Mouse (Mus musculus) erythroblast, embryonic 14.5 days (primary cell): Measurements from ENCODE around the gene Slc51a. TPM values are rescaled to one million over a fixed set of nuclear protein-coding genes. Genes with fewer than 3 reads are reported as not detected.

Experiments
- H3K27me3 ChIP-seq: 2 replicates; pipeline ENCODE4 v1.6.1; 2012; ENCODE audit warnings: inconsistent platforms; ENCODE audit not compliant: control insufficient read depth
- H3K36me3 ChIP-seq: 2 replicates; pipeline ENCODE4 v1.6.1; 2012; ENCODE audit warnings: mild to moderate bottlenecking, inconsistent platforms; ENCODE audit not compliant: control insufficient read depth
- H3K4me1 ChIP-seq: 2 replicates; pipeline ENCODE4 v1.6.1; 2012; ENCODE audit warnings: inconsistent platforms; ENCODE audit not compliant: control insufficient read depth
- H3K4me3 ChIP-seq: replicated peaks from 2 replicates; pipeline ENCODE3; 2012; ENCODE audit warnings: moderate library complexity, mild to moderate bottlenecking, inconsistent platforms
- H3K9me3 ChIP-seq: 2 replicates; pipeline ENCODE4 v1.6.1; 2012; ENCODE audit warnings: low read length, inconsistent platforms, mixed read lengths; ENCODE audit not compliant: control insufficient read depth
- GATA1 ChIP-seq: IDR thresholded peaks from 2 replicates; pipeline ENCODE4 v1.6.1; 2012; ENCODE audit warnings: low read length, inconsistent platforms, mixed read lengths
- TAL1 ChIP-seq: IDR thresholded peaks from 3 replicates; pipeline ENCODE4 v1.6.1; 2012; ENCODE audit warnings: low read length, inconsistent platforms, mixed read lengths
- polyA plus RNA-seq: library from polyadenylated mRNA; stranded (reverse); fragments of >175 nt; gene quantifications from 2 replicates; pipeline ENCODE4 v1.2.3, GENCODE M21; 2012

The Slc51a gene
- polyA plus RNA-seq = not detected in 2 replicates

DNA sequence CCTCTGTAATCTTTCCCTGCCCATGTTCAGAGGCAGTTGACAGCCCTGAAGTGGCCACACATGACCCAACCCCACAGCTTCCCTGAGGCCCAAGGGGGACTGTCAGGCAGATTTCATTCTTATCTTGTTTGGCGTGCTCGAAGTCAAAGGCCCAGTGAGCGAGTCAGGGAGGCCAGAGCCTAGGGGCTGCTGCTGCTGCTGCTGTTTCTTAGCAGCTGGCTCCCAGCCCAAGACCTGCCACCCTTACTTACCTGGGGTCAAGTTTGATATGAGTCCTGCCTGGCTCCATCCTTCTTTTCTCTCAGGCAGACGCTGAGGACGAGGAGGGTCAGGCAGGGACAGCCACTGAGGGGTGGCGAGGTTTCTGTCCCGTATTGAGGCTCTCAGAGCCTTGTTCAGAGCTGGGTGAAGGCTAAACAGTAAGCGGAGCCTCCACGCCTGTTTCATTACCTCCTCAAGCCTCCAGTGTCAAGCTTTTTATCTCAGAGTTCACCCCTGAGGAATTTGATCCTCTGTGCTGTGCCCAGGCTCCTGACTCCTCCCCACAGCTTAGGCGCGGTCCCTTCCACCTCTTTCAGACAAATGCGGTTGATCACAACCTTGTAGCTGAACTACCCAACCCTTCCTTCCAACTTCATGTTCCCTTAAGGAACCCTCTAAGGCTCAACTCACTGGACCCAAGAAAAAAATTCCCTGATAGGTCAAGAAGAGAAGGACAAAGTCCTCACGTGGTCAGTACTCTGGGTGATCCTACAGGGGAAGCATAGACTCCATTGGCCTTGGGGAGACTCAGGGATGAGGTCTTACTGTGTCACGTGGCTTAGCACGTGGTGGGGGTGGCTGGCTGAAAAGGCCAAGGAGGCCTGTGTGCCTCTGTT is at the start of gene Slc51a:
TSS of gene Slc51a (minus strand) at position 646 of the 878 bp plus-strand sequence.
- no peaks in the 10 kb centered on the region for H3K27me3 ChIP-seq
- no peaks in the 10 kb centered on the region for H3K9me3 ChIP-seq
- peak within 1 kb of the TSS; percentile 54 for H3K4me3 ChIP-seq
- TF ChIP-seq TAL1 (no peak), GATA1 (peak; percentile 47; the same call in 1 of the 2 replicates)
- no peaks in the 10 kb centered on the region for H3K36me3 ChIP-seq
- H3K4me1 ChIP-seq = peaks cover 45% of the 10 kb centered on the region

DNA sequence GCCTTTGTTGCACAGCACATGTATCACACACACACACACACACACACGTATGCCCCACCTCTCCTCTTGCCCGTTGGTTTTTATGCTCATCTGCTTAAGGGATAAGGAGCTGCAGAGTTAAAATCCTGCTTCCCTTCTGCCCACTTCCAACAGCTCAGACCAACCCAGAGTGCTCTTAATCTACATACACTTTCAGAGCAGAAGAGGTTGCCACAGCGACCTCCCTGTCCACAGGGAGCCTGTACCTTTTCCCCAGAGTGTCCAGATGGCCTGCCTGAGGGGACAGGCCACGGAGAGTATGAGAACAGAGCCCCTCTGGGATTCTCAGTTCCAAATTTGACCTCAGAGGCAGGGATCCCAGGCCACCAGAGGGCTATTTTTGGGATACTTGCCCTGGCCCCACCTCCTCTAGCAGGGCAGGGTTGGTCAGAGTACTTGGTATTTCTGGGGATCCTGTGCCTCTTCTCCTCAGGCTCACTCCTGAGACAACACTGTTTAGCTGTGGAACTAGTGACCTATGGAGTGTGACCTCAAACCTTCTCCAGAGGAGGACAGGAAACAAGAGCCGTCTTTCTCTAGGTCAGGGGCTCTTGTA is 47.6 kb upstream of the Slc51a start:
- no peak for TF ChIP-seq TAL1
- TF ChIP-seq GATA1 = no peak
- H3K4me3 ChIP-seq = no peak overlapping the region
- H3K36me3 ChIP-seq = peaks cover 7% of the 10 kb centered on the region
- no peaks in the 10 kb centered on the region; the same call in 1 of the 2 replicates for H3K27me3 ChIP-seq
- H3K4me1 ChIP-seq = peaks cover 71% of the 10 kb centered on the region
- H3K9me3 ChIP-seq = peaks cover 8% of the 10 kb centered on the region

DNA sequence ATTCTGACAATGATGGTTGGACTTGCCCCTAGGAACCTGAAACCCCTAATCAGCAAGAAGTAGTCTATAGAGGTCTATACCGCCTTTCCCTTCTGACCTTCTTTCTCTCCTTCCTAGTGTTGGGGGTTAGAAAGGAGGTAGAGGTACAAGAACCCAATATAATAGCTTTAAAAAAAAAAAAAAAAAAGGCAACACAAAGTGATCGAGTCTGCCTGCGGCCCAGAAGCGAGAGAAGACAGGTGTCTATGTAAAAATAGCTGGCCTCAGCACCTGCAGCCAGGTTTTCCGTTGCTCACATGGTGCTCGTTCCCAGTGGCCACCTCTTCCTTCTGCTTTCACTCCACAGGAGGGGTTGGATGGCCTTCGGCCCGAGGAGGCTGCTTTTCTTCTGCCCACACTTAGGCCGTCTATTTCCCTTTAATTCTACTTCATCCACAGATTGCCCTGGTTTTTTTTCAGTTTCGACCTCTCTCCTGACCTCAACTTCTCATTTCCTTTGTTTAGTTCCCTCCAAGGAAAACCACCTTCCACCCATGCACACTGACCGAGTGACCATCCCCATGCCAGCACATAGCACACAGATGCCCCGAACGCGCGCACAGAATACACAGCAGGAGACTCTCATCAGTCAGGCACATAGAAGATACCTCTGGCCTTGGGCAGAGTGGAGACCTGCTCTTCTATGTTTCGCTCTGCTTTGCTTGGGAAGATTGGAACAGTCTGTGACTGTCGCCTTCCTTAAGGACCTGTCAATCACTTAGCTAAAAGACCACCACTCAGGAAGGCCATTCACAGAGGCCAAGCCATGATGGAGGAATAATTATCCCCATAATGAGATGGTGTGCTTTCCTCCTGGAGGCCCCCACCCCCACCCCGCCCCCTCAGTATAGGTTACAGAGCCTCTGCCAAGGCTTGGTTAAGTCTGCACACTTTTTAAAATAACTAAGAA is 45.5 kb upstream of the Slc51a start:
- Histone ChIP-seq H3K27me3 (no peaks in the 10 kb centered on the region; the same call in 1 of the 2 replicates), H3K36me3 (peaks cover 7% of the 10 kb centered on the region)

DNA sequence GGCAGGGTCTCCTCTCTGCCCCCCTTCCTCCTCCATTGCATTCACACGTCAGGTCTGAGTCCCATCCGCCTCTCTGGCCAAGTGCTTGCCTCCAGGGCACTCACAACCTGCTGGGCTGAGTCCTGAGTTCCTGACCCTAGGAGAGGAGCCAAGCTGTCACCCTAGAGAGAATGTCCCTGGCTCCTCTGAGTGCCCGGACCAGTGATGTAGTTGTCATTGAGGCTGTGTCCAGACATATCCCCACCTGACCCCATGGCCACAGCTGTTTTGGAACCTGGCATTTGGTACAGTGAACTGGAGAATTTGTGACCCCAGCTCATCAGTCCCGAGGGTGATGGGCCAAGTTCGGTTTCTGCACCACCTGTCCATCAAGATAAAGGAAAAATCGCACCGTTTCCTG is 39.2 kb upstream of the Slc51a start:
- peaks cover 69% of the 10 kb centered on the region for H3K4me1 ChIP-seq
- TF ChIP-seq TAL1 = no peak
- no peak for TF ChIP-seq GATA1

More for the DNA sequence above, 45.5 kb upstream of the Slc51a start:
- Histone ChIP-seq H3K4me3 (no peak overlapping the region), H3K4me1 (peaks cover 68% of the 10 kb centered on the region), H3K9me3 (peaks cover 8% of the 10 kb centered on the region)
- no peak for TF ChIP-seq GATA1
- TF ChIP-seq TAL1 = no peak

DNA sequence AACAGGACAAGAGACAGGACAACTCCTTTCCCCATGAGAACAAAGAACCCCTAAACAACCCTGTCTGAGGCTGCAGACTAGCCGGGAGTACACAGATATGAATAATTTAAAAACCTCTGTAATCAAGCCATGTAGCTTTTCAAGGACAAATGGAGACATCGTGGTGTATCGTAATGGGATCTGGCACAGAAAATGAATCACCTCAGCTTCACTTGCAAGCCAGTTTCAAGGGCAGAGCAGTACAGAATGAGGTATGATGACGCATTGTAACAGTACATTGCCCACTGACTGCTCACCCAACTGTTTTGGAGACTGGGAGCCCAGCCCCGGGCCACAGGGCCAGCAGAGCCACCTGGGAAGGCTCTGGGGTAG is 36.6 kb upstream of the Slc51a start:
- H3K4me3 ChIP-seq = no peak overlapping the region
- H3K27me3 ChIP-seq = no peaks in the 10 kb centered on the region
- peaks cover 76% of the 10 kb centered on the region for H3K4me1 ChIP-seq
- H3K9me3 ChIP-seq = no peaks in the 10 kb centered on the region
- peaks cover 2% of the 10 kb centered on the region; the same call in 1 of the 2 replicates for H3K36me3 ChIP-seq
- no peak for TF ChIP-seq TAL1

More for the DNA sequence above, 39.2 kb upstream of the Slc51a start:
- Histone ChIP-seq H3K27me3 (no peaks in the 10 kb centered on the region; the same call in 1 of the 2 replicates), H3K36me3 (peaks cover 9% of the 10 kb centered on the region), H3K4me3 (no peak overlapping the region), H3K9me3 (peaks cover 8% of the 10 kb centered on the region)

DNA sequence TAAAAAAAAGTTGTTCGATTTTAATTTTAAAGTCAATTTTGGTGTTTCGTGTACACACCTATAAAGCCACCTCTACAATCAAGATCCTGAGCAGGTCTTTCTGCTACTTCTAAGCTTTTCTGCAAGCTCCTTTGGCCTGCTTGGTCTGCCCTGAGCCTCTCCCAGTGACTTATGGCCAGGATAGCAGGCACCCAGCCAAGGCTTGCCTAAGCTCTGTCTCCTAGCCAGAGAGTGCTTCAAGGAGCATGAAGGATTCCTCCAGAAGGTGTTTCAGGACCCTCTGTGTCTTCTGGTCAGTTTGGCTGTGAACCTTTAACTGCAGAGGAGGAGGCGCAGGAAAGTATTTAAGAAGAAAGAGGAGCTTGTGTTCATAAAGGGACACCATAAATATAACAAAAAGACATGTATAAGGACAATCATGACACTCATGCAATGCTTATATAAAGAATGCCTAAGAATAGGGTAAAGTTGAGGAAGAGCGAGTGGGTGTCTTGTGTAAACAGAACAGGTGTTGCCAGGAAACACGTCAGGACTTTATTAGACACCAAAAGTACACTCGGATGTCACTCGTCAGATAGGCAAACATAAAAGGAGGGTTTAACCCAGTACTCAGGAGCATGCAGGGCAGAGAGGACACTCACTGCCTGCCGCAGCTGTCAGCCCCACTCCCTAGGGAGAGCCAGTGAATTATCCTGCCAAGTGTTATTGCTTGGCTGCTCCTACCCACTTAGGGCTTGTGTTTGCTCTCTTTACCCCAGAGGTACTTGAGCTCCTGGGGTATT is 36.0 kb upstream of the Slc51a start:
- TF ChIP-seq TAL1 (no peak), GATA1 (no peak)
- Histone ChIP-seq H3K4me3 (no peak overlapping the region), H3K4me1 (peaks cover 77% of the 10 kb centered on the region), H3K36me3 (peaks cover 2% of the 10 kb centered on the region; the same call in 1 of the 2 replicates), H3K27me3 (no peaks in the 10 kb centered on the region), H3K9me3 (no peaks in the 10 kb centered on the region)

DNA sequence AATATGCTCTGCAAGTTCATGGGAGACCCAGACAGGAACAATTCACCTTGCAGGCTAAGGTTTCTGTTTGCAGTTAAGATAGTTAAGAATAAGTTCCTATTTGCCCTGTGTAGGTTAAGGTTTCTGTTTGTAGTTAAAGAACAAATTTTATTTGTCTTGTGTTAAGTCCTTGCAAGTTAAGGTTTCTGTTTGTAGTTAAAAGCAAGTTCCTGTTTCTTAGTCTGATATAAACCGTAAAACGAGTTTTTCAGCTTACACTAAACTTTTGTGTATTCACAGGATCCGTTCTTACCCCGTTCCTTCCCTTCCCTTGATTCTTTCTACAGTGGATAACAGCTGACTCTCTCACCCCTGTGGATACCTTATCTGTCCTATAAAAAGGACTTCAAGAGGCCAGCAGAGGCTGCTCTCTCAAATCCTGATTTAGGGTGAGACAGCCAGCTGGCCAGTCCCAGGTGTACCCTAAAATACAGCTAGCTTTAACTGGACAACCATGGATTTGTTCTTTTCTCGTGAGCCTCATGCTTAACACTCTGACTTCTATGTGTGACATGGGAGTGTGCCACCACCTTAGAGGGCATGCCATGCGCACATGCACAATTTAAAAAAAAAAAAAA is 35.0 kb upstream of the Slc51a start:
- Histone ChIP-seq H3K4me1 (peaks cover 83% of the 10 kb centered on the region), H3K4me3 (no peak overlapping the region), H3K36me3 (peaks cover 2% of the 10 kb centered on the region; the same call in 1 of the 2 replicates), H3K9me3 (no peaks in the 10 kb centered on the region), H3K27me3 (no peaks in the 10 kb centered on the region)
- no peak for TF ChIP-seq TAL1
- TF ChIP-seq GATA1 = no peak

DNA sequence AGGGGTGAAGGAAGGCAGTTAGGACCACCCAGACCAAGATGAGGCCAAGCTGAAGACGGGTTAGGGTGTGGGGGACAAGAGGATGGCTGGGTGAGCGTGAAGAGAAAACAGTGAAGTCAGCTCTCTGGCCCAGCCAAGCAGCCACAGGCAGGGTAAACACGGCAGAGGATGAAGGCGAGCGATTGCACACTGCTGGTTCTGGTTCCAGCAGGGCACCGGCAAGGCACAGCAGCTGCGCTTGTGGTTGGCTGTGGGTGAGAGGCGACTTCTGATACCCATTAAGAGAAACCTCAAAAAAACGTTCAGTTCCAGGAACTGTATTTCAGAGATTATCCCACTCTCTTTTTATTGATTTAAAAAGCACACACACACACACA is 32.7 kb upstream of the Slc51a start:
- Histone ChIP-seq H3K9me3 (no peaks in the 10 kb centered on the region), H3K4me3 (peak overlapping the region; percentile 30), H3K4me1 (peaks cover 91% of the 10 kb centered on the region), H3K27me3 (no peaks in the 10 kb centered on the region), H3K36me3 (peaks cover 2% of the 10 kb centered on the region; the same call in 1 of the 2 replicates)
- TF ChIP-seq TAL1 = no peak
- TF ChIP-seq GATA1 = no peak
